Mouse (Mus musculus) layer of hippocampus, postnatal 10 days (tissue): ENCODE measurements at regions not wholly inside any gene's neighbourhood (a gene's known extent, or its start where the extent isn't known, plus 50 kb on each side); places are given as distances from the start of the nearest gene placed in this dataset.

Source experiments
- DNase-seq, 2 experiments: peaks; one replicate each; pipeline ENCODE4 v3.0.0; 2021; ENCODE audit warnings: low spot score in 2 of 2

DNA sequence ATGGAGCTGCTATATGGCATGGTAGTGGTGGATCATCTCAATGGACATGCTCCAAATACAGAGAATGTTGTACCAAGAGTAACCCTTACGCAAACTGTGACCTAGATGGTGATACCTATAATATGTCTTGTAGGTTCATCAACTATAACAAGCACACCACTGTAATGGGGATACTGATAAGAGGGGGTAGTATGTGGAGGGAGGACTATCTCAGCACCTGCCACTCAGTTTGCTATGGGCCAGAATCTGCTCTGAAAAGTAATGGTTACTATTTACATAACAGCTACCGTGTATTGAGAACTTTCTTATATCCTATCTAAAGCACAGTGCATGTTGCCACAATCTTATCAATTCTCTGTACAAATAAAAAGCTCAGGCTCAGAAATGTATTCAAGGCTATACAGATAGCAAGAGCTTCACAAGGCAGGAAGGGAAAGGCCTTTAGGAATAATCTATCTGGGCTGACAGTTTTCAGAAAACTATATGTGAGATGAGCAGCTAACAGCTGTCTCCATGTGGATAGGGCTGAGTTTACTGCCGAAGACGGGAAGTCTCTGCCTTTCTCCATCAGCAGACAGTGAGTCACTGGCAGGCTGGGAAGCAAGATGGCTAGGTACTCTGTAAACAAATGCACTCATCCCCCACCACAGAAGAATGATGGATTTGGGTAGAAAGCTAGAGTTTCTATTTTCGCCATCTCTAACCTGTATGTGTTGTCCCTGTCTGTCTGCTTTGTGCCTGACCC is 77.1 kb upstream of the Nck2 start:
- DNase-seq: no peak

DNA sequence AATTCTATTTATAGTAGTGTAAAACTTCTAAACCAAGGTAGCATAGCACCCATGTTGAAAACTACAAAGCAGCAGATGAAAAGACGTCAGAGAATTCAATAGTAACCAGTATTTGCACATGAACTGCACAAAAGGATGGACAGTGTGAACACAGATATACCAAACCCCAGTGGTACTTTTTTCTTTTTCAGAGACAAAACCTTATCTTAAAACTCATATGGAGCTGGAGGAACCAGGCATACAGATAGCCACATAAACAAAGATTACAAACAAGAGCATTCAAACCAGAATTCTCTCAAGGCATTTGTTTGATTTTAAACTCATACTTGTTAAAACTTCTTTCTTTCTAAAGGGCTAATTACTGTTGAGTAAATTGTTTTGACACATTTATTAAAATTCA is 72.5 kb upstream of the Nck2 start:
- no peak for DNase-seq

GRCm38 (mm10) chr1:43374946-43375345 is 69.4 kb upstream of the Nck2 start:
- no peak for DNase-seq

DNA sequence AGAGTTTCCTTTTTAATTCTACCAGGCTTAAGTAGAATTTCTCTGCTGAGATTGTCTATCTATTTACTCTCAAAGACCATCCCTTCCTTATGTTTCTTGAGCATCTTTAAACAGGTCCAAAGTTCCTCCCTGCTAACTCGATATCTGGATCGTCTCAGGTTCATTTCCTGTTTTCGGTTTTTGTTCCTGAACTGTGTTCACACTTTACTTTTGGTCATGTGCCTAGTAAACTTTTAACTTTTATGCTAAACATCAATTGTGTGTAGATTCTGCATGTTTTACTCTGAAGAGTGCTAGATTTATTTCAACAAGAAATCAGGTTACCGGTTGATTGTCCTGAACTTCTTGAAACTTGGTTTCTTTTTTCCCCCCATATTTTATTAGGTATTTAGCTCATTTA is 68.5 kb upstream of the Nck2 start:
- no peak for DNase-seq

DNA sequence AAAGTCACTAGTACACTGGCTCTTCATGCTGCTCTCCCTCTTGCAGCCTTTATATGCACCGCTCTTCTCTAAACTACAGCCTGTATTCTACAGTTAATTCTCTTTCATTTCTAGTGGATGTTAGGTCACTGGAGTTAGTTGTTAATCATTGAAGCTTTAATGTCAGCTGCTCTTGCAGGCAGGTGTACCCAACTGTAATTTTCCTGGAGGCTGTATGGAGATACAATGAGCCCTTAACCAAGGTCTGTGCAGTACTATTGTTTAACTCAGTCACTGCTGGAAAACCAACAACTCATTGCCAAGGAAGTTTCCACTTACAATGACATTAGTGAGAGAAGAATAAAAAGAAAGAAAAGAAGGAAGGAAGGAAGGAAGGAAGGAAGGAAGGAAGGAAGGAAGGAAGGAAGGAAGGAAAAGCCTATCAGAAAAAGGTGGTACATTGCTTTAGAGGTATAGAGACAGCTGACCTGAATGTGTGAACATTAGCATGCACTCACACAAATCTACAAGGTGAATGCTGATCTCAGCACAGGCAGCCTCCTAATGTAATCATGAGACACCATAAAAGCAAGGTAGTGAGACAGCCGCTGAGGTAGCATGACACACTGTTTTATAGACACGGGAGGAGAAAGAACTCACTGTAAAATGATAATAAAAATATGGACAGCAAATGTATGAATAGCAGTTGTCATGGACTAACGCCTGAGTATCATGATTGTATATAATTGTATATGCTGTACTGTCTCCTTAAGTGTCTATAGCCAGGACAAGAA is 66.7 kb upstream of the Nck2 start:
- DNase-seq: no peak

DNA sequence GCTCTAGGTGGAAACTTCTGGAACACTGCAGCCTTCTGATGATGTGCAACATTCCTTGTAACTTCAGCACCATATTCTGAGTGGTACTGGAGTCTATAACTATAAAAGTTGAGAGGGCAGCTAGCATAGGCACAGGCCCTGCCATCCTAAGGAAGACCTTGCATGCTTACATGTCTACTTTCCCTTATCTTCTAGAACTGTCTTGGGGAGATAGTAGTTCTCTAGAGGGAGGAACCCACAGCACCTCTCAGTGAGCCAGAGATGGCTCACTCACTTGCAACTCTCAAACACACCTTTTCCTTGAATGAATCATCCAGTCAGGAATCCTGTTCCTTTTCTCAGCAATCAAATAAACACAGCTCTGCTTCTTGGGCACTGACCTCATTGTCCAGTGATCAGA is 59.4 kb upstream of the Nck2 start:
- DNase-seq: no peak

- no peak for DNase-seq
Measured at GRCm38 (mm10) chr1:43394035-43394434, 50.3 kb upstream of the Nck2 start.
